Mouse (Mus musculus) limb, embryonic 12.5 days (tissue): ENCODE results near the gene Rrp9. TPM values are rescaled to one million over a fixed set of nuclear protein-coding genes. Genes with fewer than 3 reads are reported as not detected.

Experiments used
- ATAC-seq: fragments of 200-750 bp; cut with Nextera tagmentation; 2 replicates; pipeline ENCODE4 v1.8.0; 2017; ENCODE audit warnings: low read depth, moderate TSS enrichment; ENCODE audit not compliant: insufficient number of reproducible peaks, insufficient read depth, low FRiP score, low TSS enrichment
- H3K27ac ChIP-seq: fragments of 300-500 bp; sonication (generic); 2 replicates; pipeline ENCODE4 v1.5.1; 2016; ENCODE audit warnings: mild to moderate bottlenecking, moderate library complexity
- H3K27me3 ChIP-seq: fragments of 300-500 bp; sonication (generic); 2 replicates; pipeline ENCODE4 v1.6.1; 2016; ENCODE audit warnings: mild to moderate bottlenecking, moderate library complexity
- H3K36me3 ChIP-seq: fragments of 300-500 bp; sonication (generic); 2 replicates; pipeline ENCODE4 v1.6.1; 2016; ENCODE audit warnings: mild to moderate bottlenecking, moderate library complexity
- H3K4me1 ChIP-seq: fragments of 300-500 bp; sonication (generic); replicated peaks from 2 replicates; pipeline ENCODE4 v1.6.1; 2016
- H3K4me2 ChIP-seq: fragments of 300-500 bp; sonication (generic); 2 replicates; pipeline ENCODE4 v1.6.1; 2016; ENCODE audit warnings: mild to moderate bottlenecking, moderate library complexity
- H3K4me3 ChIP-seq: fragments of 300-500 bp; sonication (generic); replicated peaks from 2 replicates; pipeline ENCODE4 v1.5.1; 2016; ENCODE audit warnings: mild to moderate bottlenecking
- H3K9ac ChIP-seq: fragments of 300-500 bp; sonication (generic); replicated peaks from 2 replicates; pipeline ENCODE4 v1.6.1; 2016; ENCODE audit warnings: mild to moderate bottlenecking, moderate library complexity
- H3K9me3 ChIP-seq: fragments of 300-500 bp; sonication (generic); 2 replicates; pipeline ENCODE4 v1.6.1; 2016; ENCODE audit warnings: mild to moderate bottlenecking, moderate library complexity
- WGBS: fragments of 180-500 bp; shearing (Covaris S2); methylation state at CpG from one replicate; pipeline ENCODE4 v1.1.7; 2016; 5-methylcytosine and 5-hydroxymethylcytosine counted together
- polyA plus RNA-seq: library from polyadenylated mRNA; unstranded; fragments of >200 nt; fragmentation: Nextera tagmentation; extraction: Ambion mirVana; gene quantifications from 2 replicates; pipeline ENCODE4 v1.2.1, GENCODE M21; 2016

Rrp9 gene
- polyA plus RNA-seq, 1 experiment from 2014 or later: 59.0 TPM

DNA sequence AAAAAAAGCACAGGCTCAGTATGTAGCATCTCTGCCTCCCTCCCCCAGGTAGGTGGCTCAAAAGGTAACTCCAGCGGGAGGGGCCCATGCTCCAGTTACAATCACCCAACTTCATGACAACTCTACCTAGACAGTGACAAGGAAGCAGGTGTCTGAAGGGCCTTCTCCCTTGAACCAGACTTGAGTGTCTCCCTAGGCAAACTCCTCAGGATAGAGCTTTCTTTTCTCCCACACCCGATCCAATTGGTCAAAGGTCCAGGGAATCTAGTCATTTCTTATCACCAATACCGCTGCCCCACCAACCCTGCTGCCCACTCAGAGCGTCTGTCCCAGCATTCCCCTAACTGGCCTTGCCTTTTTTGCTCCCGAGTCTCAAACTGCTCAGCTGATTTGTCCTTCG lies 9.0 kb upstream of the Rrp9 start:
- WGBS: 93% methylated on average over 6 of the region's 6 CpGs
- H3K4me2 ChIP-seq: no peak overlapping the region
- H3K4me1 ChIP-seq: peaks cover 22% of the 10 kb centered on the region
- peaks cover 28% of the 10 kb centered on the region for H3K36me3 ChIP-seq
- no peak for ATAC-seq
- no peak overlapping the region for H3K9ac ChIP-seq
- no peak overlapping the region for H3K27ac ChIP-seq
- H3K4me3 ChIP-seq: no peak overlapping the region
- H3K9me3 ChIP-seq: no peaks in the 10 kb centered on the region
- H3K27me3 ChIP-seq: peaks cover 8% of the 10 kb centered on the region

DNA sequence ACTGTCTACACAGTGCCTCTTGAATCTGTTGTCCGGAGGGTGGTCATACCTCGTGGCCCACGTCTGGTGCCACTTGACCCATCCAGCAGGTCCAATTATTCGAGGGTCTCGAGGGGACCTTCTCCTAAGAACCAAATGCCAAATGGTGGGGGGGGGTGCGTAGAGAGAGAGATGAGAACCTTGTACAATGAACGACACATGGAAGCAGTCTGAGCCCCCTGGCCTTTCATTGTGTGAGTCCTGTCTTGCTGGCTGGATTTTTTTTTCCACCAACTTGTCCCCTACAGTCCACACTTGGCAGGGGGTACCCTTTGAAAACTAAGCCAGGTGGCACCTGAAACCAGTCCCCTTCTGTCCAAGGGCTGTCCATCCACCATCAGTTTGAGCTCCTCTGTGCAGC lies 8.0 kb upstream of the Rrp9 start:
- no peak for ATAC-seq
- H3K4me3 ChIP-seq: no peak overlapping the region
- 90% methylated on average over 7 of the region's 7 CpGs for WGBS
- peaks cover 18% of the 10 kb centered on the region for H3K36me3 ChIP-seq
- H3K9me3 ChIP-seq: no peaks in the 10 kb centered on the region
- peaks cover 8% of the 10 kb centered on the region for H3K27me3 ChIP-seq
- no peak overlapping the region for H3K9ac ChIP-seq
- H3K4me1 ChIP-seq: peaks cover 29% of the 10 kb centered on the region
- no peak overlapping the region for H3K4me2 ChIP-seq
- no peak overlapping the region for H3K27ac ChIP-seq

DNA sequence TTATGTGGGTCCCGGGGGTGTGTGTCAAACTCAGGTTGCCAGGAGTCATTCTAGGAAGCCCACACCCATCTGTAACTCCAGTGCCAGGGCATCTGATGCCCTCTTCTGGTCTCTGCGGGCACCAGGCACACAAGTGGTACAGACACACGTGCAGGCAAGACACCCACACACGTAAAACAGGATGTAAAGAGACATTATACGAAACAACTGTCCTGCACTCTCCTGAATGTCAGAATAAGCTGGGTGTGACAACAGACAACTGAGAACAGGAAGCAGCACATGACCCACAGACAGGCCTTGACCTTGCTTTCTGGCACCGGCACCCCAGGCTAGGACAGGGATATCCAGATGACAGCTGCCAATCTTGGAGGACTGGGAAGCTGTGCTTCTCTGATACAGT lies 6.4 kb upstream of the Rrp9 start:
- no peak overlapping the region for H3K27ac ChIP-seq
- peaks cover 32% of the 10 kb centered on the region for H3K4me1 ChIP-seq
- no peak overlapping the region for H3K9ac ChIP-seq
- no peaks in the 10 kb centered on the region for H3K9me3 ChIP-seq
- no peak for ATAC-seq
- H3K27me3 ChIP-seq: peaks cover 8% of the 10 kb centered on the region
- H3K36me3 ChIP-seq: 0 out of 2 replicates have a peak, but pooled peaks cover 3% of the 10 kb centered on the region
- H3K4me3 ChIP-seq: no peak overlapping the region
- 75% methylated on average over 6 of the region's 6 CpGs for WGBS
- H3K4me2 ChIP-seq: no peak overlapping the region

DNA sequence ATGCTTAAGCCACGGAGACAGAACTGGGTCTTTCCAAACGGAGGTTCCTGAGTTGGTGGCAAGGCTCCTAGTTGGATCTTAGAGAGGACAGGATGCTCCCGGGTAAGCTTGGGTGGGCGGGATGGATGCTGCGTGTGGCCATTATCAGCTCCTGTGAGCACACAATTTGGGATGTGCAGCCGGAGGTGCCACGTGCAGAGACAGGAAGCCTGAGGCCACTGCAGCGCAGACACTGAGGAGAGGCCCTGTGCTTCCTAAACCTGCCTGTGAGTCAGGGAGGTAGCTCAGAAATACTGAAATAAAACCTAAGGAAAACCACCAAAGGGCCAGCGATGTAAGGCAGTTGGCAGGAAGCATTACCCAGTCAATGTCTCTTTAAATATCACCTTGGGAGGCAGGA lies 6.0 kb upstream of the Rrp9 start:
- Histone ChIP-seq H3K9ac (no peak overlapping the region), H3K36me3 (no peaks in the 10 kb centered on the region), H3K27me3 (peaks cover 8% of the 10 kb centered on the region), H3K4me1 (peaks cover 32% of the 10 kb centered on the region), H3K4me3 (no peak overlapping the region), H3K4me2 (no peak overlapping the region), H3K9me3 (no peaks in the 10 kb centered on the region), H3K27ac (no peak overlapping the region)
- ATAC-seq: no peak
- 74% methylated on average over 9 of the region's 9 CpGs for WGBS

DNA sequence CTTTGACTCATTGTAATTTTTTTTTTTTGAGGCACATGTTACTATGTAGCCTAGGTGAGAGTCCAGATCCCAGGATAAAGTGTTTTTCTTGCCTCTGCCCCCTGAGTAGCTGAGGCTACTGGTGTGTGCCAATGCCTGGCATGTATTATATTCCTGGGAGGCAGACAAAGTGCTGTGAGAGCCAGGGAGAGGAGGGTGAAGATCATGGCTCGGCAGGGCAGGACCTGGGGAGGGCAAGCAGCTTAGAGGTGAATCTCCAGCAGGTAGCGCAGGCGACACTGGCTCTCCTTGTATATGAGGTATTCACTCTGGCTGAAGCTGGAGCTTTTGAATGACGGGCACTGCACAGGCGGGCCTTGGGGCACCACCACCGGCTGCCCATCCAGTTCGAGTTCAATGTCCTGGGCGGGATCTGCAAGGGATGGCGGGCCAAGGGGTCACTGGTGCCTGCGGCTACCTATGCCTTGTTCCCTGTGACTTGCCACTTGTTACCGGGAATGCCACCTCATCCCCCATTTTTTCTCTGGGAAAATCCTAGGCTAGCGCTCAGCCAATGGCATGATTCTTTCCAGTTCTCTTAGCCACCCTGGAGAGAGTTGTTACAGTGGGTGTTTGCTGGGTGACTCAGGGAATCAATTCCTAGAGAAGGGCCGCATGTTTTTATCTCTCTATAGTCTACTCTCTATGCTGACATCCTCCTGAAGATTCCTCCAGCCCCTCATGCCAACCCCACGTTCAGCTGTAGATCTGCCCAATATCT lies 4.6 kb upstream of the Rrp9 start:
- WGBS: 67% methylated on average over 14 of the region's 14 CpGs
- no peak overlapping the region for H3K4me2 ChIP-seq
- H3K4me3 ChIP-seq: no peak overlapping the region
- peaks cover under 1% of the 10 kb centered on the region; the same call in 1 of the 2 replicates for H3K27me3 ChIP-seq
- no peak overlapping the region for H3K9ac ChIP-seq
- peaks cover 29% of the 10 kb centered on the region for H3K4me1 ChIP-seq
- no peak overlapping the region for H3K27ac ChIP-seq
- H3K36me3 ChIP-seq: no peaks in the 10 kb centered on the region
- H3K9me3 ChIP-seq: no peaks in the 10 kb centered on the region
- ATAC-seq: no peak

DNA sequence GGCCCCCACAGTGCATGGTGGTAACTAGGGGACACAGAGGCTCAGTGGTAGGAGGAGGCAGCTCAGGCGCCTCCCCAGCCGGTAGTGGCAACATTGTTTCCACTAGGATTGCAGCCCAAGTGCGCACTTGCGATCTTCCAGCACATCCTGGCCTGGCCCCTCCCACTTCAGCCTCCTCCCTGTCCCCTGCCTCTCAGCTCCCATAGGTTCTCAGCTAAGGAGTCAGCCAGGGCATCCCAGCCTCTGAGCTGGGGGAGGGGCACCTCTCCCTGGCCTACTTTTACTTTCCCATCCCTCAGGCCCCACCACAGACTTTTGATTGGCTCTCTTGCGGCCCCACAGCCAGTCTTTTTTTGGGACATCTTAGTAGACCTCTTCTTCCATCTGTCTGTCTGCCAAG lies 3.9 kb upstream of the Rrp9 start:
- no peak overlapping the region for H3K4me2 ChIP-seq
- no peak for ATAC-seq
- H3K36me3 ChIP-seq: no peaks in the 10 kb centered on the region
- H3K4me3 ChIP-seq: no peak overlapping the region
- no peak overlapping the region for H3K27ac ChIP-seq
- H3K4me1 ChIP-seq: peaks cover 34% of the 10 kb centered on the region
- H3K9me3 ChIP-seq: no peaks in the 10 kb centered on the region
- H3K27me3 ChIP-seq: no peaks in the 10 kb centered on the region; the same call in 1 of the 2 replicates
- WGBS: 19% methylated on average over 5 of the region's 5 CpGs
- no peak overlapping the region for H3K9ac ChIP-seq

DNA sequence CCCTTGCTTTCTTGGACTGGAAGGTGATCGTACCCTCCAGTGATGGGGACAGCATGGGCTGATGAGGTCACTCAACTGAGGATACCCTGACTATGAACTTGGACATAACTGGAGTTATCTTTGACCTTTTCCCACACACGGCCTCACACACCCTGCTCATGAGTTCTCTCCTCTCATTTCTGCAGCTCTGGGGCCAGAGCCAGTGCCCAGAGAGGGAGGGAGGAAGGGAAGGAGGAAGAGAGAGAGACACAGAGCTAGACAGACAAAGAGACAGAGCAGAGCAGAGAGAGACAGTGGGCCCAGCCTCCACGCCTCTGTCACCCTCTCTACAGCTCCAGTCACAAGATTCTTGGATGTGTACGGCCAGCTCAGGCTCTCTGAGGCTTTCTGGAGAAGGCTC lies 3.4 kb upstream of the Rrp9 start:
- H3K27ac ChIP-seq: no peak overlapping the region

DNA sequence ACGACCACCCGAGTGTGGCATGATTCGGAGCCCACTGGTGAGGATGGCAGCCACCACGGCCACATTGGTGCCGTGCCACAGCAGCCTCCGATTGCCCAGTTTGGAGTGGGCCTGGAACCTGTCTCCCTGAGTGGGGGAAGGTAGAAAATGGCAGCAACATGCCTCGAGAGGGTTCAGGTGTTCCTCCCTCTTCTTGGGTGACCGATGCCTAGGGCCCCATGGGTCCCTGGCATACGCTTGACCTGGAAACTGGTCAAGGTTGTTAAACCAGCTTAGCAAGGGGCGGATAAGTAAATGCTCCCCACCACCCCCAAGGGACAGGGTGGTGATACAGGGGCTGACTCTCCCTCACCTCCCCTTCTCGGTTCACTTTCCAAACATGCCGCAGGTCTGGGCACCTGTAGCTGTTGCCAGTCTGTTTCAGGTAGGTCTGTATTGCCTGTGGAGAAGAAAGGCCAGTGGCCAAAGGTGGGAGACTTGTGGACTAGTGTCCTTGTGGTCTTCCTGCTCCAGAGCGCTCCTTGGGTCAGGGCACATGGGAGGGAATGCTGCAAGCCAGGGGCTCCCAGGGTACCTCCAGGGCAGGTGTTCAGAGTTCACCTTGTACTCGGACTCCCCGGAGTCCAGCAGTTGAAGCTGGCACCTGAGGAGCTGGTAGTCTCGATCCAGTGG lies 2.5 kb upstream of the Rrp9 start:
- Histone ChIP-seq H3K36me3 (no peaks in the 10 kb centered on the region), H3K27me3 (no peaks in the 10 kb centered on the region; the same call in 1 of the 2 replicates), H3K4me3 (no peak overlapping the region), H3K4me2 (no peak overlapping the region), H3K9me3 (no peaks in the 10 kb centered on the region), H3K27ac (no peak overlapping the region), H3K9ac (no peak overlapping the region), H3K4me1 (peaks cover 41% of the 10 kb centered on the region)
- ATAC-seq: no peak
- WGBS: 92% methylated on average over 16 of the region's 16 CpGs

More for the DNA sequence above, 3.4 kb upstream of the Rrp9 start:
- H3K4me3 ChIP-seq: no peak overlapping the region
- no peaks in the 10 kb centered on the region; the same call in 1 of the 2 replicates for H3K27me3 ChIP-seq
- H3K4me1 ChIP-seq: peaks cover 34% of the 10 kb centered on the region
- no peaks in the 10 kb centered on the region for H3K9me3 ChIP-seq
- H3K36me3 ChIP-seq: no peaks in the 10 kb centered on the region
- WGBS: 78% methylated on average over 4 of the region's 4 CpGs
- H3K4me2 ChIP-seq: no peak overlapping the region
- no peak for ATAC-seq
- no peak overlapping the region for H3K9ac ChIP-seq

DNA sequence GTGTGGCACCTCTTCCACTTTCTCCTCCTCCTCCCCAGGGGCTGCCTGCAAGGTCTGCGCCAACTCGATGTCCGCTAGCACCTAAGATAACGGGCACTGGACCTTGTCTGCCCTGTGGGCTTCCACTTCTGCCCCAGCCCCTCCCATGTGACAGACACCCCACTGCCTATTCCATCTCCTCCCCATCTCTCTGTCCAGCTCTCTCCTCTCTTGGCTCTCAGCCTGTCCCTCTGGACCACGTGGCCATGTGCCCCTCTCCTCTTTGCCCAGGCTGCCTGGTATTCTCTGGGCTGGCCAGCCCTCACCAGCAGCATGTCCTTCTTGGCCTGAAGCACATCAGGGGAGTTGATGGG lies 2.0 kb upstream of the Rrp9 start:
- WGBS: 73% methylated on average over 5 of the region's 5 CpGs
- no peak overlapping the region for H3K4me2 ChIP-seq
- no peak overlapping the region for H3K27ac ChIP-seq

DNA sequence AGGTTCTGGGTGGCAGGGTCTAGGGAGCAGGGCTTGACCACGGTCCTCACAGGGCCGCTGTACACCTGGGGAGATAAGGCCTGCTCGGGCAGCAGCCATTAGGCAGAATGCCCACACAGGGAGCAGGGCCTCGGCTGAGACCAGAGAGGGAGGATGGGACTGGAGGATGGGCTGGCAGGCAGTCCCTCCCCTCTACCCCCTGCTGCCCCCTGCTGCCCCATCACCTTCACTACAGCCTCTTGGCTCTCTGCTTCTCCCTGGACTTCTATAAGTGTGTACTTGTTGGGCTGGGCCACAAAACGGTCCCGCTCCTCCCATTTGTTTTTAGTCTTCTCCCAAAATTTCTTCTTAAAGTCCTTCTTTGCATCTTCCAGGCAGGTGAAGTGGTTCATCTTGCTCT lies 1.3 kb upstream of the Rrp9 start:
- no peak overlapping the region for H3K4me3 ChIP-seq
- no peak for ATAC-seq
- peak overlapping the region; percentile 27 for H3K4me2 ChIP-seq
- WGBS: 5% methylated on average over 6 of the region's 6 CpGs
- H3K36me3 ChIP-seq: peaks cover 3% of the 10 kb centered on the region
- peaks cover 43% of the 10 kb centered on the region for H3K4me1 ChIP-seq
- no peaks in the 10 kb centered on the region; the same call in 1 of the 2 replicates for H3K27me3 ChIP-seq
- H3K9ac ChIP-seq: 0 out of 2 replicates have a peak overlapping the region, but pooled peaks have one; percentile 12
- no peaks in the 10 kb centered on the region for H3K9me3 ChIP-seq
- peak overlapping the region; percentile 23; the same call in 1 of the 2 replicates for H3K27ac ChIP-seq

More for the DNA sequence above, 2.0 kb upstream of the Rrp9 start:
- Histone ChIP-seq H3K27me3 (no peaks in the 10 kb centered on the region; the same call in 1 of the 2 replicates), H3K4me3 (no peak overlapping the region), H3K36me3 (no peaks in the 10 kb centered on the region), H3K4me1 (peaks cover 43% of the 10 kb centered on the region), H3K9me3 (no peaks in the 10 kb centered on the region), H3K9ac (no peak overlapping the region)
- ATAC-seq: no peak

DNA sequence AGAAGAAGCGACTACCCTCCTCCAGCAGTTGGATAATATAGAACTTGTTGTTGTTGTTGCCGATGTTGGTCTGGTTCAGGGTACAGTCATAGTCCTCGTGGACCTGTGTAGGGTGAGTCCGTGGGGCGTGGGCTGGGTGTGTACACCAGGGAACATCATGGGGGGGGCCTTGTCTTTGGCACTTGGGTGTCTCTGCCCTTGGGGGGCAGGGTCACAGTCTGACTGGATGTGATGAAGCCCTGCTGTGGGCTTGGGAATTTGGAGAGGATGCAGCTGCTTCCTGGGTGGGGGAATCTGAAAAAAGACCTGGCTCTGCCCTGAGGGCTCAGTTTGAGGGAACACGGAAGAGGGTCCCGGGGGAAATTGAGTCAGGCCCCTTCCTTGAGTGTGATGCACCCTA lies 717 bp upstream of the Rrp9 start:
- Histone ChIP-seq H3K4me2 (peak overlapping the region; percentile 27; the same call in 1 of the 2 replicates), H3K4me1 (peaks cover 43% of the 10 kb centered on the region), H3K27ac (no peak overlapping the region), H3K36me3 (peaks cover 9% of the 10 kb centered on the region), H3K4me3 (no peak overlapping the region), H3K9ac (0 out of 2 replicates have a peak overlapping the region, but pooled peaks have one; percentile 12), H3K27me3 (no peaks in the 10 kb centered on the region; the same call in 1 of the 2 replicates), H3K9me3 (no peaks in the 10 kb centered on the region)
- no peak for ATAC-seq
- 70% methylated on average over 7 of the region's 7 CpGs for WGBS
